Mouse (Mus musculus): ENCODE data around the gene Cdkal1. TPM values are rescaled to one million over a fixed set of nuclear protein-coding genes. Genes with fewer than 3 reads are reported as not detected.

Gene Cdkal1
- polyA plus RNA-seq, 1 experiment: 10.3 TPM

DNA sequence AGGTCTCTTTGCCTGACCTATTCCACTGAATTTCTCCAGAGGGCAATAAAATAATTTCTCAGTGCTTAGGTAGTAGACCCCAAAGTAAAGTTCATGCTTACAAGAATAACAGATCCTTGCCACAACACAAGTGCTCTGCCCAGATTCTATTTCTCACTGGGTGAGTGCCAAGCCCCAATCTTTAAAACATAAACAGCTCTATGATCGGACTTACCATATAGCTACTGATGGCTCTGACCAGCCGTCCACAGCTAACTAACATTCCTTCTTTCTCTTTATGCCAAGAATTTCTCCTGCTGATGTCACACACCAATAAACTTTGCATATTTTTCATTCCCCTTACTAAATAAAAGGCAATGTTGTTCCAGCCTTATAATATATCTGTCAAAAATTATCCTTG is 283.0 kb downstream of the Cdkal1 start:
- no peak overlapping the region for H3K27ac ChIP-seq (ENCODE audit: insufficient read depth, low read length)
- TF ChIP-seq POLR2A (IDR thresholded peaks at IDR 0.05; ENCODE audit: borderline replicate concordance, insufficient read depth, low read length) (no peak), CTCF (IDR thresholded peaks at IDR 0.05; ENCODE audit: borderline replicate concordance, insufficient read depth, low read depth, low read length) (no peak)
- no peaks in the 10 kb centered on the region for H3K4me1 ChIP-seq (ENCODE audit: control insufficient read depth, insufficient read depth, low read length)
- H3K4me3 ChIP-seq (replicated peaks; ENCODE audit: insufficient read depth, low read depth, low read length): no peak overlapping the region
- 67% methylated on average over 2 of the region's 2 CpGs for WGBS
- no peaks in the 10 kb centered on the region for H3K27me3 ChIP-seq (ENCODE audit: control insufficient read depth, insufficient read depth, low read length)
- no peak for DNase-seq

DNA sequence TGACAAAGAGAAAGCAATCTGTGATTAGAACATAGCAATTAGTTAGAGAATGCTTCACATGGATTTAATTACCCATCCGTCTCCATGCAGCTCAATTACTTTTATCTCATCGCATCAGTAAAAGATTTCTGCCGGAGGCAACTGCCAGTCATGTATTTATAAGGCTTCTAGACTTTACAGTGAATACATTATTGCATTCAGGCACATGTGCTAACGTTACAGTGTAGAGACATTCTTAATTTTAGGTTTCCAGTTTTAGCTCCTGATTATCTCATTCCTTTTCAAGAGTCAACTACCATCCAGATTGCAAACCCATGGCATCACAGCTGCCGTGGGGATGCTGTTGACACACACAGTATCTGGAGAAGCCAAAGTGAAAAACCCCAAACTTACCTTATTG is 289.8 kb downstream of the Cdkal1 start:
- no peak for DNase-seq
- 83% methylated on average over 5 of the region's 5 CpGs for WGBS
- TF ChIP-seq CTCF (IDR thresholded peaks at IDR 0.05; ENCODE audit: borderline replicate concordance, insufficient read depth, low read depth, low read length): no peak
- TF ChIP-seq POLR2A (IDR thresholded peaks at IDR 0.05; ENCODE audit: borderline replicate concordance, insufficient read depth, low read length): no peak
- Histone ChIP-seq H3K4me3 (replicated peaks; ENCODE audit: insufficient read depth, low read depth, low read length) (no peak overlapping the region), H3K27me3 (ENCODE audit: control insufficient read depth, insufficient read depth, low read length) (no peaks in the 10 kb centered on the region; the same call in 1 of the 2 replicates), H3K27ac (ENCODE audit: insufficient read depth, low read length) (no peak overlapping the region), H3K4me1 (ENCODE audit: control insufficient read depth, insufficient read depth, low read length) (no peaks in the 10 kb centered on the region)

GRCm38 (mm10) chr13:29559188-29559587 is 296.3 kb downstream of the Cdkal1 start:
- 55% methylated on average over 3 of the region's 3 CpGs for WGBS
- H3K27me3 ChIP-seq (ENCODE audit: control insufficient read depth, insufficient read depth, low read length): no peaks in the 10 kb centered on the region; the same call in 1 of the 2 replicates

GRCm38 (mm10) chr13:29555160-29555785 is 300.2 kb downstream of the Cdkal1 start:
- Histone ChIP-seq H3K4me1 (ENCODE audit: control insufficient read depth, insufficient read depth, low read length) (no peaks in the 10 kb centered on the region), H3K4me3 (replicated peaks; ENCODE audit: insufficient read depth, low read depth, low read length) (no peak overlapping the region), H3K27me3 (ENCODE audit: control insufficient read depth, insufficient read depth, low read length) (no peaks in the 10 kb centered on the region), H3K27ac (ENCODE audit: insufficient read depth, low read length) (no peak overlapping the region)
- TF ChIP-seq POLR2A (IDR thresholded peaks at IDR 0.05; ENCODE audit: borderline replicate concordance, insufficient read depth, low read length): no peak
- no peak for TF ChIP-seq CTCF (IDR thresholded peaks at IDR 0.05; ENCODE audit: borderline replicate concordance, insufficient read depth, low read depth, low read length)
- DNase-seq: no peak
- WGBS: 85% methylated on average over 9 of the region's 9 CpGs

More at GRCm38 (mm10) chr13:29559188-29559587, 296.3 kb downstream of the Cdkal1 start:
- no peak for DNase-seq
- Histone ChIP-seq H3K4me1 (ENCODE audit: control insufficient read depth, insufficient read depth, low read length) (no peaks in the 10 kb centered on the region), H3K4me3 (replicated peaks; ENCODE audit: insufficient read depth, low read depth, low read length) (no peak overlapping the region), H3K27ac (ENCODE audit: insufficient read depth, low read length) (no peak overlapping the region)
- TF ChIP-seq CTCF (IDR thresholded peaks at IDR 0.05; ENCODE audit: borderline replicate concordance, insufficient read depth, low read depth, low read length): no peak
- TF ChIP-seq POLR2A (IDR thresholded peaks at IDR 0.05; ENCODE audit: borderline replicate concordance, insufficient read depth, low read length): no peak

DNA sequence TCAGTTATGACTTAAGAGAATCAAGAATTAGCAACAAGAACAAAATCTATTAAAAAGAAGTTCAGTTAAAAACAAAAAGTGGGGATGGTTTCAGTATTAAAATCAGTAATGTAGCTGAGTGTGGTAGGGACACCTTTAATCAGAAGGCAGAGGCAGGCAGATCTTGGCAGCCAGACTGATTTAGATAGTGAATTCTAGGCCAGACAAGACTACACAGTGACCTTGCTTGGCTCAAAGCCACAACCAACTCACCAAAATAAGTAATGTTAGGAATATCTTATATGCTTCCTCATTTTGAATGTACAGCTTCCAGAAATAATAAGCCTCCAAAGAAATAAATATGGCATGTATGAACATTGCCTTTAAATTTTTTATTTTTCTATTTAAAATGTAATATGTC is 301.7 kb downstream of the Cdkal1 start:
- TF ChIP-seq POLR2A (IDR thresholded peaks at IDR 0.05; ENCODE audit: borderline replicate concordance, insufficient read depth, low read length) (no peak), CTCF (IDR thresholded peaks at IDR 0.05; ENCODE audit: borderline replicate concordance, insufficient read depth, low read depth, low read length) (no peak)
- DNase-seq: no peak
- Histone ChIP-seq H3K27me3 (ENCODE audit: control insufficient read depth, insufficient read depth, low read length) (no peaks in the 10 kb centered on the region), H3K27ac (ENCODE audit: insufficient read depth, low read length) (no peak overlapping the region), H3K4me3 (replicated peaks; ENCODE audit: insufficient read depth, low read depth, low read length) (no peak overlapping the region), H3K4me1 (ENCODE audit: control insufficient read depth, insufficient read depth, low read length) (no peaks in the 10 kb centered on the region)

DNA sequence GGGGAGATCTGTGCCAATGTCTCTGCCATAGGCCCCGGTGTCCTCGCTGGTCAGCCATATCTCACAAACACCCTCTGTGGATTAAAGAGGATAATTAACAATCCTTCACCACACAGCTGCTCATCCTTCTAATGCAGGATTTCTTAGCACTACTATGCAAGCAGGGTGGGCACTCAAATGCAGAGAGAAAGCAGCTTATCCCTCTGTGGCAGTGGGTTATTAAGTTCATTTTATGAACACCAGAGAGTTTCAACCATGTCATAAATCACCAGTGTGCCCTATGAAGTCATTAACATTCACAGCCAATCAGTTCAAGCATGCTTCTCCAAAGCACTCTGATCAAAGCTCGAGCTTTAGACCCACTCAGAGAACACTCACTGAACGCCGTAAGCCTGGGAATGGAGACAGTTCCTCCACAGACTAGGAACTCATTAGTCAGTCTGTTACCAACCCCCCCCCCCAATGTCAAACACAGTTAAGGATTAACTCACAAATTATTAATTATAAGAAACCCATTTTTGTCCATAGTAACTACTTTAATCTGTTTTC is 303.1 kb downstream of the Cdkal1 start:
- Histone ChIP-seq H3K4me3 (replicated peaks; ENCODE audit: insufficient read depth, low read depth, low read length) (no peak overlapping the region), H3K27ac (ENCODE audit: insufficient read depth, low read length) (no peak overlapping the region), H3K4me1 (ENCODE audit: control insufficient read depth, insufficient read depth, low read length) (no peaks in the 10 kb centered on the region), H3K27me3 (ENCODE audit: control insufficient read depth, insufficient read depth, low read length) (no peaks in the 10 kb centered on the region)
- no peak for DNase-seq
- 84% methylated on average over 5 of the region's 5 CpGs for WGBS
- TF ChIP-seq CTCF (IDR thresholded peaks at IDR 0.05; ENCODE audit: borderline replicate concordance, insufficient read depth, low read depth, low read length): no peak
- no peak for TF ChIP-seq POLR2A (IDR thresholded peaks at IDR 0.05; ENCODE audit: borderline replicate concordance, insufficient read depth, low read length)

GRCm38 (mm10) chr13:29550886-29551285 is 304.6 kb downstream of the Cdkal1 start:
- TF ChIP-seq CTCF (IDR thresholded peaks at IDR 0.05; ENCODE audit: borderline replicate concordance, insufficient read depth, low read depth, low read length): no peak
- no peak for TF ChIP-seq POLR2A (IDR thresholded peaks at IDR 0.05; ENCODE audit: borderline replicate concordance, insufficient read depth, low read length)
- Histone ChIP-seq H3K27ac (ENCODE audit: insufficient read depth, low read length) (no peak overlapping the region), H3K27me3 (ENCODE audit: control insufficient read depth, insufficient read depth, low read length) (no peaks in the 10 kb centered on the region), H3K4me1 (ENCODE audit: control insufficient read depth, insufficient read depth, low read length) (no peaks in the 10 kb centered on the region), H3K4me3 (replicated peaks; ENCODE audit: insufficient read depth, low read depth, low read length) (no peak overlapping the region)
- WGBS: 89% methylated on average over 1 of the region's 1 CpGs
- no peak for DNase-seq

GRCm38 (mm10) chr13:29550203-29550602 is 305.3 kb downstream of the Cdkal1 start:
- no peaks in the 10 kb centered on the region for H3K4me1 ChIP-seq (ENCODE audit: control insufficient read depth, insufficient read depth, low read length)
- no peaks in the 10 kb centered on the region for H3K27me3 ChIP-seq (ENCODE audit: control insufficient read depth, insufficient read depth, low read length)
- TF ChIP-seq POLR2A (IDR thresholded peaks at IDR 0.05; ENCODE audit: borderline replicate concordance, insufficient read depth, low read length): no peak
- no peak for TF ChIP-seq CTCF (IDR thresholded peaks at IDR 0.05; ENCODE audit: borderline replicate concordance, insufficient read depth, low read depth, low read length)
- H3K4me3 ChIP-seq (replicated peaks; ENCODE audit: insufficient read depth, low read depth, low read length): no peak overlapping the region
- H3K27ac ChIP-seq (ENCODE audit: insufficient read depth, low read length): no peak overlapping the region
- DNase-seq: no peak
- 89% methylated on average over 6 of the region's 6 CpGs for WGBS
